Mouse (Mus musculus): ENCODE results near the gene Tbx21. TPM values are rescaled to one million over a fixed set of nuclear protein-coding genes. Genes with fewer than 3 reads are reported as not detected.

Gene Tbx21
- polyA plus RNA-seq, 1 experiment from 2014 or later = not detected

- Histone ChIP-seq H3K27ac (ENCODE audit: poor library complexity, severe bottlenecking) (no peak overlapping the region), H3K4me1 (replicated peaks) (peaks cover 11% of the 10 kb centered on the region), H3K9me3 (replicated peaks) (peaks cover 13% of the 10 kb centered on the region; the same call in 1 of the 2 replicates), H3K4me2 (peak overlapping the region; percentile 38; the same call in 1 of the 2 replicates), H3K9ac (no peak overlapping the region), H3K27me3 (replicated peaks) (peaks cover 30% of the 10 kb centered on the region), H3K4me3 (no peak overlapping the region), H3K36me3 (no peaks in the 10 kb centered on the region)
- ATAC-seq (ENCODE audit: insufficient number of reproducible peaks, low FRiP score) = no peak
- WGBS = 37% methylated on average over 11 of the region's 11 CpGs
These were observed 32.2 kb downstream of the Tbx21 start for GRCm38 (mm10) chr11:97082977-97083376.

GRCm38 (mm10) chr11:97080291-97080690 lies 34.8 kb downstream of the Tbx21 start:
- WGBS = 16% methylated on average over 9 of the region's 9 CpGs
- Histone ChIP-seq H3K27ac (ENCODE audit: poor library complexity, severe bottlenecking) (no peak overlapping the region), H3K4me2 (no peak overlapping the region), H3K27me3 (replicated peaks) (peaks cover 30% of the 10 kb centered on the region), H3K9me3 (replicated peaks) (peaks cover 4% of the 10 kb centered on the region; the same call in 1 of the 2 replicates), H3K36me3 (no peaks in the 10 kb centered on the region), H3K4me1 (replicated peaks) (peaks cover 11% of the 10 kb centered on the region), H3K4me3 (no peak overlapping the region), H3K9ac (no peak overlapping the region)
- ATAC-seq (ENCODE audit: insufficient number of reproducible peaks, low FRiP score) = no peak

GRCm38 (mm10) chr11:97078751-97079150 lies 36.4 kb downstream of the Tbx21 start:
- Histone ChIP-seq H3K4me1 (replicated peaks) (peaks cover 8% of the 10 kb centered on the region), H3K4me3 (no peak overlapping the region), H3K9ac (no peak overlapping the region), H3K9me3 (replicated peaks) (peaks cover 4% of the 10 kb centered on the region; the same call in 1 of the 2 replicates), H3K4me2 (no peak overlapping the region), H3K36me3 (no peaks in the 10 kb centered on the region), H3K27ac (ENCODE audit: poor library complexity, severe bottlenecking) (no peak overlapping the region), H3K27me3 (replicated peaks) (peaks cover 16% of the 10 kb centered on the region; the same call in 1 of the 2 replicates)
- no peak for ATAC-seq (ENCODE audit: insufficient number of reproducible peaks, low FRiP score)
- 38% methylated on average over 4 of the region's 4 CpGs for WGBS

- H3K9me3 ChIP-seq (replicated peaks) = no peaks in the 10 kb centered on the region
- no peak overlapping the region for H3K4me2 ChIP-seq
- no peak overlapping the region for H3K9ac ChIP-seq
- no peak overlapping the region for H3K4me3 ChIP-seq
- H3K36me3 ChIP-seq = no peaks in the 10 kb centered on the region
- no peaks in the 10 kb centered on the region for H3K27me3 ChIP-seq (replicated peaks)
- ATAC-seq (ENCODE audit: insufficient number of reproducible peaks, low FRiP score) = no peak
- peaks cover 10% of the 10 kb centered on the region for H3K4me1 ChIP-seq (replicated peaks)
- H3K27ac ChIP-seq (ENCODE audit: poor library complexity, severe bottlenecking) = no peak overlapping the region
- WGBS = 58% methylated on average over 8 of the region's 8 CpGs
These were observed 40.9 kb downstream of the Tbx21 start for GRCm38 (mm10) chr11:97074235-97074634.

GRCm38 (mm10) chr11:97072533-97072932 lies 42.6 kb downstream of the Tbx21 start:
- Histone ChIP-seq H3K27ac (ENCODE audit: poor library complexity, severe bottlenecking) (no peak overlapping the region), H3K4me1 (replicated peaks) (peaks cover 10% of the 10 kb centered on the region), H3K9ac (no peak overlapping the region), H3K4me2 (no peak overlapping the region), H3K36me3 (peaks cover 12% of the 10 kb centered on the region), H3K4me3 (no peak overlapping the region), H3K27me3 (replicated peaks) (no peaks in the 10 kb centered on the region), H3K9me3 (replicated peaks) (no peaks in the 10 kb centered on the region)
- ATAC-seq (ENCODE audit: insufficient number of reproducible peaks, low FRiP score) = no peak
- 24% methylated on average over 3 of the region's 3 CpGs for WGBS

- Histone ChIP-seq H3K4me3 (no peak overlapping the region), H3K4me1 (replicated peaks) (peaks cover 14% of the 10 kb centered on the region), H3K9me3 (replicated peaks) (no peaks in the 10 kb centered on the region), H3K9ac (no peak overlapping the region), H3K36me3 (peaks cover 23% of the 10 kb centered on the region), H3K4me2 (no peak overlapping the region), H3K27ac (ENCODE audit: poor library complexity, severe bottlenecking) (peak overlapping the region; percentile 68; the same call in 1 of the 2 replicates), H3K27me3 (replicated peaks) (no peaks in the 10 kb centered on the region)
- WGBS = 51% methylated on average over 1 of the region's 1 CpGs
- peak; percentile 41; the same call in 1 of the 2 replicates for ATAC-seq (ENCODE audit: insufficient number of reproducible peaks, low FRiP score)
These were observed 44.0 kb downstream of the Tbx21 start for GRCm38 (mm10) chr11:97071129-97071528.

- no peak overlapping the region for H3K9ac ChIP-seq
- no peak overlapping the region for H3K4me2 ChIP-seq
- 79% methylated on average over 2 of the region's 2 CpGs for WGBS
- peaks cover 21% of the 10 kb centered on the region for H3K4me1 ChIP-seq (replicated peaks)
- H3K27me3 ChIP-seq (replicated peaks) = no peaks in the 10 kb centered on the region
- ATAC-seq (ENCODE audit: insufficient number of reproducible peaks, low FRiP score) = no peak
- no peaks in the 10 kb centered on the region for H3K9me3 ChIP-seq (replicated peaks)
- H3K4me3 ChIP-seq = no peak overlapping the region
- H3K27ac ChIP-seq (ENCODE audit: poor library complexity, severe bottlenecking) = no peak overlapping the region
- H3K36me3 ChIP-seq = peaks cover 29% of the 10 kb centered on the region
These were observed 45.4 kb downstream of the Tbx21 start for GRCm38 (mm10) chr11:97069770-97070169.

- Histone ChIP-seq H3K4me3 (no peak overlapping the region), H3K4me1 (replicated peaks) (peaks cover 21% of the 10 kb centered on the region), H3K9ac (no peak overlapping the region), H3K27ac (ENCODE audit: poor library complexity, severe bottlenecking) (no peak overlapping the region), H3K4me2 (no peak overlapping the region), H3K9me3 (replicated peaks) (no peaks in the 10 kb centered on the region), H3K36me3 (peaks cover 31% of the 10 kb centered on the region), H3K27me3 (replicated peaks) (no peaks in the 10 kb centered on the region)
- ATAC-seq (ENCODE audit: insufficient number of reproducible peaks, low FRiP score) = no peak
- WGBS = 55% methylated on average over 1 of the region's 1 CpGs
These were observed 45.8 kb downstream of the Tbx21 start for GRCm38 (mm10) chr11:97069333-97069732.

GRCm38 (mm10) chr11:97066656-97067360 lies 48.3 kb downstream of the Tbx21 start:
- no peak overlapping the region for H3K27ac ChIP-seq (ENCODE audit: poor library complexity, severe bottlenecking)
- H3K9me3 ChIP-seq (replicated peaks) = no peaks in the 10 kb centered on the region
- no peak for ATAC-seq (ENCODE audit: insufficient number of reproducible peaks, low FRiP score)
- H3K36me3 ChIP-seq = peaks cover 41% of the 10 kb centered on the region
- H3K4me1 ChIP-seq (replicated peaks) = peaks cover 24% of the 10 kb centered on the region
- 46% methylated on average over 22 of the region's 22 CpGs for WGBS
- H3K4me3 ChIP-seq = no peak overlapping the region
- no peaks in the 10 kb centered on the region for H3K27me3 ChIP-seq (replicated peaks)
- H3K9ac ChIP-seq = no peak overlapping the region
- no peak overlapping the region for H3K4me2 ChIP-seq

GRCm38 (mm10) chr11:97065538-97066295 lies 49.4 kb downstream of the Tbx21 start:
- Histone ChIP-seq H3K4me1 (replicated peaks) (peaks cover 16% of the 10 kb centered on the region), H3K27me3 (replicated peaks) (no peaks in the 10 kb centered on the region), H3K27ac (ENCODE audit: poor library complexity, severe bottlenecking) (no peak overlapping the region), H3K9me3 (replicated peaks) (no peaks in the 10 kb centered on the region), H3K4me2 (no peak overlapping the region), H3K4me3 (no peak overlapping the region), H3K36me3 (peaks cover 51% of the 10 kb centered on the region), H3K9ac (0 out of 2 replicates have a peak overlapping the region, but pooled peaks have one; percentile 9)
- ATAC-seq (ENCODE audit: insufficient number of reproducible peaks, low FRiP score) = no peak
- WGBS = 70% methylated on average over 12 of the region's 12 CpGs

- no peak overlapping the region for H3K4me2 ChIP-seq
- H3K27ac ChIP-seq (ENCODE audit: poor library complexity, severe bottlenecking) = 0 out of 2 replicates have a peak overlapping the region, but pooled peaks have one; percentile 55
- H3K9me3 ChIP-seq (replicated peaks) = no peaks in the 10 kb centered on the region
- no peak overlapping the region for H3K9ac ChIP-seq
- 81% methylated on average over 3 of the region's 3 CpGs for WGBS
- H3K36me3 ChIP-seq = peaks cover 69% of the 10 kb centered on the region
- ATAC-seq (ENCODE audit: insufficient number of reproducible peaks, low FRiP score) = no peak
- no peak overlapping the region for H3K4me3 ChIP-seq
- no peaks in the 10 kb centered on the region for H3K27me3 ChIP-seq (replicated peaks)
- peaks cover 15% of the 10 kb centered on the region for H3K4me1 ChIP-seq (replicated peaks)
These were observed 51.2 kb downstream of the Tbx21 start for GRCm38 (mm10) chr11:97063921-97064295.
